Mouse (Mus musculus) CH12.LX (cell line): ENCODE measurements around the gene Slx1b. TPM values are rescaled to one million over a fixed set of nuclear protein-coding genes. Genes with fewer than 3 reads are reported as not detected.
"Not testable (repeated sequence)": the region's sequence is repeated elsewhere in the genome, so short reads cannot be mapped to it uniquely, and the experiment has no call there.

Experiments used
- DNase-seq: peaks from one replicate; pipeline ENCODE4 v3.0.0-alpha.2; 2013; ENCODE audit errors: extremely low read depth
- H3K27ac ChIP-seq: 2 replicates; pipeline ENCODE4 v1.5.1; 2012; ENCODE audit warnings: low read depth, mild to moderate bottlenecking, control low read depth, moderate library complexity; ENCODE audit not compliant: insufficient read depth
- H3K27me3 ChIP-seq: replicated peaks from 2 replicates; pipeline ENCODE3; 2012; ENCODE audit warnings: inconsistent platforms
- H3K36me3 ChIP-seq, 2 experiments: replicated peaks in 1 of 2; 2 replicates each; pipeline versions ENCODE3 to v1.6.1; 2012; ENCODE audit warnings: inconsistent platforms in 1 of 2, low read length in 1 of 2, mild to moderate bottlenecking in 1 of 2, mixed read lengths in 1 of 2, moderate library complexity in 1 of 2; ENCODE audit not compliant: control insufficient read depth in 1 of 2, insufficient read depth in 1 of 2
- H3K4me1 ChIP-seq, 2 experiments: 2 replicates each; pipeline ENCODE4 v1.6.1; 2012; ENCODE audit warnings: inconsistent platforms in 1 of 2, moderate library complexity in 1 of 2; ENCODE audit not compliant: insufficient read depth in 2 of 2, control insufficient read depth in 1 of 2
- H3K4me2 ChIP-seq: 2 replicates; pipeline ENCODE4 v1.6.1; 2012; ENCODE audit warnings: low read depth, mild to moderate bottlenecking, control low read depth; ENCODE audit not compliant: poor library complexity, insufficient read depth, severe bottlenecking
- H3K4me3 ChIP-seq, 3 experiments: fragments of 150-350 bp in 1 of 3; sonication (generic) in 1 of 3; replicated peaks in 1 of 3; 2 replicates each; pipeline versions ENCODE3 to v1.5.1; 2011 to 2012; ENCODE audit warnings: low read depth in 2 of 3, low read length in 2 of 3, mild to moderate bottlenecking in 2 of 3, moderate library complexity in 2 of 3, control low read depth in 1 of 3, improper control_type of control experiment in 1 of 3, inconsistent platforms in 1 of 3, mixed read lengths in 1 of 3; ENCODE audit not compliant: poor library complexity in 1 of 3
- H3K79me2 ChIP-seq: replicated peaks from 2 replicates; pipeline ENCODE4 v1.6.1; 2012; ENCODE audit warnings: mild to moderate bottlenecking, moderate library complexity; ENCODE audit not compliant: control insufficient read depth, poor library complexity, insufficient read depth, severe bottlenecking; ENCODE audit errors: extremely low read depth
- H3K9ac ChIP-seq: 2 replicates; pipeline ENCODE4 v1.6.1; 2012; ENCODE audit warnings: low read depth, mild to moderate bottlenecking, control low read depth, moderate library complexity; ENCODE audit not compliant: insufficient read depth
- H3K9me3 ChIP-seq: replicated peaks from 2 replicates; pipeline ENCODE3; 2012; ENCODE audit warnings: low read length, inconsistent platforms, mixed read lengths
- BHLHE40 ChIP-seq: IDR thresholded peaks from 2 replicates; pipeline ENCODE4 v1.6.1; 2011; ENCODE audit warnings: mild to moderate bottlenecking, low read depth, low read length, improper control_type of control experiment
- E2F4 ChIP-seq: IDR thresholded peaks from 2 replicates; pipeline ENCODE4 v1.6.1; 2011; ENCODE audit warnings: low read depth, low read length, improper control_type of control experiment; ENCODE audit not compliant: insufficient replicate concordance
- ELF1 ChIP-seq: IDR thresholded peaks from 2 replicates; pipeline ENCODE4 v1.6.1; 2014; ENCODE audit warnings: low read depth, mild to moderate bottlenecking, inconsistent platforms, low read length, improper control_type of control experiment
- ETS1 ChIP-seq: conservative IDR thresholded peaks from 2 replicates; pipeline ENCODE4 v1.6.1; 2012; ENCODE audit warnings: low read depth, mild to moderate bottlenecking, inconsistent platforms, low read length, improper control_type of control experiment, moderate library complexity
- GABPA ChIP-seq: IDR thresholded peaks from 2 replicates; pipeline ENCODE4 v1.6.1; 2012; ENCODE audit warnings: low read depth, low read length, improper control_type of control experiment, inconsistent platforms; ENCODE audit not compliant: insufficient replicate concordance
- IRF4 ChIP-seq: IDR thresholded peaks from 2 replicates; pipeline ENCODE4 v1.6.1; 2014; ENCODE audit warnings: low read depth, mild to moderate bottlenecking, inconsistent platforms, low read length, improper control_type of control experiment
- JUN ChIP-seq: IDR thresholded peaks from 2 replicates; pipeline ENCODE4 v1.6.1; 2011; ENCODE audit warnings: low read depth, mild to moderate bottlenecking, low read length, improper control_type of control experiment, moderate library complexity; ENCODE audit not compliant: insufficient read depth
- KAT2A ChIP-seq: IDR thresholded peaks from 2 replicates; pipeline ENCODE4 v1.6.1; 2012; ENCODE audit warnings: low read length, improper control_type of control experiment, inconsistent platforms; ENCODE audit not compliant: insufficient replicate concordance
- MXI1 ChIP-seq: IDR thresholded peaks from 2 replicates; pipeline ENCODE4 v1.6.1; 2011; ENCODE audit warnings: mild to moderate bottlenecking, low read depth, low read length, improper control_type of control experiment
- PAX5 ChIP-seq: IDR thresholded peaks from 2 replicates; pipeline ENCODE4 v1.6.1; 2012; ENCODE audit warnings: low read length, inconsistent platforms, mixed read lengths
- POLR2A ChIP-seq: IDR thresholded peaks from 2 replicates; pipeline ENCODE4 v1.6.1; 2011; ENCODE audit warnings: low read depth, mild to moderate bottlenecking, improper control_type of control experiment, low read length
- RCOR1 ChIP-seq: conservative IDR thresholded peaks from 2 replicates; pipeline ENCODE4 v1.6.1; 2012; ENCODE audit warnings: low read depth, mild to moderate bottlenecking, inconsistent platforms, low read length, improper control_type of control experiment
- SMC3 ChIP-seq: IDR thresholded peaks from 2 replicates; pipeline ENCODE4 v1.6.1; 2011; ENCODE audit warnings: low read depth, low read length, improper control_type of control experiment
- TCF12 ChIP-seq: IDR thresholded peaks from 2 replicates; pipeline ENCODE4 v1.6.1; 2014; ENCODE audit warnings: low read depth, mild to moderate bottlenecking, inconsistent platforms, low read length, improper control_type of control experiment
- USF1 ChIP-seq: IDR thresholded peaks from 2 replicates; pipeline ENCODE4 v1.6.1; 2014; ENCODE audit warnings: low read depth, mild to moderate bottlenecking, inconsistent platforms, low read length, improper control_type of control experiment
- ZC3H11A ChIP-seq: IDR thresholded peaks from 2 replicates; pipeline ENCODE4 v1.6.1; 2012; ENCODE audit warnings: low read depth, mild to moderate bottlenecking, inconsistent platforms, low read length, improper control_type of control experiment
- ZKSCAN1 ChIP-seq: IDR thresholded peaks from 2 replicates; pipeline ENCODE4 v1.6.1; 2012; ENCODE audit warnings: low read depth, inconsistent platforms, low read length, improper control_type of control experiment, borderline replicate concordance
- ZMIZ1 ChIP-seq: IDR thresholded peaks from 2 replicates; pipeline ENCODE4 v1.6.1; 2012; ENCODE audit warnings: low read depth, mild to moderate bottlenecking, inconsistent platforms, low read length, improper control_type of control experiment
- dilution Hi-C: fragments of 300-500 bp; cut with MboI; formaldehyde crosslinking; loops from 2 replicates; pipeline ENCODE4 v1.14.3; 2020; ENCODE audit warnings: low sequenced_read_pairs; ENCODE audit not compliant: extremely low pct_unique_long_range_greater_than_20kb, extremely low pct_ligation_motif_present
- in situ Hi-C: fragments of 300-500 bp; cut with MboI; formaldehyde crosslinking; loops from 3 replicates; pipeline ENCODE4 v1.14.3; 2019; ENCODE audit warnings: low sequenced_read_pairs, low pct_ligation_motif_present, low pct_unique_long_range_greater_than_20kb, mixed read lengths
- polyA plus RNA-seq: library from polyadenylated mRNA; unstranded; fragments of >175 nt; gene quantifications from 2 replicates; pipeline ENCODE4 v1.2.1, GENCODE M21; 2012; ENCODE audit warnings: low read depth; ENCODE audit not compliant: insufficient read length
- total RNA-seq, 2 experiments: library from RNA; depleted of rRNA; stranded (reverse); fragments of 300-350 nt in 1 of 2; fragments of >200 nt in 1 of 2; gene quantifications; 2 replicates each; pipeline ENCODE4 v1.2.3; 2012 to 2014

Slx1b gene
- total and polyA plus RNA-seq, 3 experiments: 4.7 to 8.3 (median 5.6) TPM

GRCm38 (mm10) chr7:126690737-126691136 is 4.8 kb downstream of the Slx1b start:
- H3K4me1 ChIP-seq: peaks cover 3 to 18% of the 10 kb centered on the region in 2 experiments

DNA sequence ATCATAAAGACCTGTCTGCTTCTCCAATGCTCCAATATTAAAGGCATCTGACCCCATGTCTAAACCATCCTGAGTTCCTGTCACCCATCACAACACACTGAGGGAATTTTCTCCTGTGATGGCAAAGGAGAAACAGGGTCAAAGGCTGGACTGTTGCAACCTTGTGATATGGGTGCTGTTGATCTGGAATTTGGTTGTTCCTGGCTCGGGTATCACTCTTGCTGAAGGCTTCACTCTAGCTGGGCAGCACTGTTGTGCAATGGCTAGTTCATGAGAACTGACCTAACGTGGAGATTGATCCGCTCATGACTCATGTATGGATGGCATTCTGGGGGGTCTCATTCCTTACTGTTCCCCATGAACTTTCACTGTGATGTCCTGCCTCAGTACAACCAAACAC is 6.6 kb downstream of the Slx1b start:
- Histone ChIP-seq H3K4me1 (peaks cover 0 to 17% of the 10 kb centered on the region in 2 experiments; a peak in 2 of 4 replicates), H3K79me2 (0 out of 2 replicates have a peak, but pooled peaks cover 2% of the 10 kb centered on the region), H3K9me3 (no peaks in the 10 kb centered on the region), H3K9ac (no peak overlapping the region), H3K4me3 (no peak overlapping the region), H3K27me3 (no peaks in the 10 kb centered on the region), H3K36me3 (peaks cover 17 to 58% of the 10 kb centered on the region in 2 experiments), H3K4me2 (no peak overlapping the region), H3K27ac (no peak overlapping the region)
- no peak for DNase-seq
- in situ Hi-C loops: no loop called here
- dilution Hi-C loops: no loop called here
- TF ChIP-seq ZC3H11A (no peak), POLR2A (0 out of 2 replicates have a peak, but pooled peaks have one; percentile 3)

More at GRCm38 (mm10) chr7:126690737-126691136, 4.8 kb downstream of the Slx1b start:
- no peak overlapping the region for H3K4me3 ChIP-seq
- TF ChIP-seq ELF1: no peak
- TF ChIP-seq, all 38 proteins: peak for 0
- Histone ChIP-seq H3K79me2 (peaks cover 3% of the 10 kb centered on the region; the same call in 1 of the 2 replicates), H3K9ac (no peak overlapping the region), H3K36me3 (peaks cover 17 to 50% of the 10 kb centered on the region in 2 experiments), H3K27ac (no peak overlapping the region), H3K27me3 (no peaks in the 10 kb centered on the region), H3K4me2 (no peak overlapping the region), H3K9me3 (no peaks in the 10 kb centered on the region)
- in situ Hi-C loops (loop anchor here (5.0 kb wide), 2 partner anchors 48 to 497 kb away; no protein-coding TSS in a partner anchor), dilution Hi-C loops (no loop called here)
- no peak for DNase-seq

GRCm38 (mm10) chr7:126688156-126688555 is 7.4 kb downstream of the Slx1b start:
- H3K9me3 ChIP-seq, H3K4me3 ChIP-seq, H3K27ac ChIP-seq, H3K4me2 ChIP-seq, H3K79me2 ChIP-seq, H3K9ac ChIP-seq, in situ Hi-C loops, H3K27me3 ChIP-seq, dilution Hi-C loops, DNase-seq: not testable (repeated sequence)
- H3K4me1 ChIP-seq: peaks cover 0 to 19% of the 10 kb centered on the region in 2 experiments; a peak in 2 of 4 replicates
- peaks cover 17 to 63% of the 10 kb centered on the region in 2 experiments for H3K36me3 ChIP-seq

DNA sequence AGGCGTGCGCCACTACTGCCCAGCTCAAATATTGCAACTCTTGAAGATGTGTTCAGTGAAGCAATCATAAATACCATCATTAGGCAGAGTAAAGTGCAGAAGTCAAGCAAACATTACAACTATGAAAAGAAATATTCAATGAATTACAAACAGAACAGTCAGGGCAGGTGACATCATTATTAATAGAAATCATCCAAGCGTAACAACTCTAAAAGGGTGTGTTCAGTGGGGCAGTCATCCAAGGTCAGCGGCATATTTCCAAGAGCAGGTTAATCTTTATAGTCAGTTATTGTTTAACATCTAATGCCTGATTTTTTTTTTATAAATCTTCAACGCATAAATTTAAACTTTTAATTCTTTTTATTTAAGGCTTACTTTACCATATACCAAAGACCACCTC is 14.4 kb downstream of the Slx1b start:
- H3K9me3 ChIP-seq: no peaks in the 10 kb centered on the region
- H3K36me3 ChIP-seq: peaks cover 9 to 58% of the 10 kb centered on the region in 2 experiments
- no peak for DNase-seq
- no peak overlapping the region for H3K4me3 ChIP-seq
- no peak overlapping the region for H3K27ac ChIP-seq
- H3K9ac ChIP-seq: no peak overlapping the region
- H3K79me2 ChIP-seq: no peaks in the 10 kb centered on the region
- H3K4me1 ChIP-seq: peaks cover 0 to 12% of the 10 kb centered on the region in 2 experiments; a peak in 2 of 4 replicates
- H3K4me2 ChIP-seq: no peak overlapping the region
- in situ Hi-C loops (no loop called here), dilution Hi-C loops (no loop called here)
- H3K27me3 ChIP-seq: no peaks in the 10 kb centered on the region
- no peak for TF ChIP-seq USF1
- no peak for TF ChIP-seq PAX5
- no peak for TF ChIP-seq ZKSCAN1
- TF ChIP-seq ZC3H11A: no peak
- no peak for TF ChIP-seq GABPA
- no peak for TF ChIP-seq IRF4
- TF ChIP-seq E2F4: no peak
- no peak for TF ChIP-seq BHLHE40
- TF ChIP-seq ETS1: no peak
- no peak for TF ChIP-seq RCOR1
- no peak for TF ChIP-seq ELF1
- TF ChIP-seq MXI1: no peak
- TF ChIP-seq ZMIZ1: no peak
- no peak for TF ChIP-seq JUN
- no peak for TF ChIP-seq SMC3
- TF ChIP-seq TCF12: no peak
- no peak for TF ChIP-seq KAT2A
